Mouse (Mus musculus) myocyte (in vitro differentiated cells): ENCODE results near the gene Sectm1a.

Source experiments
- CEBPB ChIP-seq: IDR thresholded peaks from 2 replicates; pipeline ENCODE4 v1.6.1; 2011; ENCODE audit warnings: mild to moderate bottlenecking, moderate library complexity; ENCODE audit not compliant: poor library complexity, insufficient read depth, severe bottlenecking
- E2F4 ChIP-seq: IDR thresholded peaks from one replicate; pipeline ENCODE4 v1.6.1; 2011; ENCODE audit warnings: mild to moderate bottlenecking, control low read depth, moderate library complexity; ENCODE audit not compliant: insufficient read depth
- MAX ChIP-seq: IDR thresholded peaks from one replicate; pipeline ENCODE4 v1.6.1; 2011; ENCODE audit warnings: low read depth, mild to moderate bottlenecking, control low read depth
- MYOD1 ChIP-seq, 3 experiments: IDR thresholded peaks; one replicate each; pipeline ENCODE4 v1.6.1; 2011; ENCODE audit warnings: control low read depth in 2 of 3, low read depth in 2 of 3, mild to moderate bottlenecking in 2 of 3, moderate library complexity in 1 of 3; ENCODE audit not compliant: insufficient read length in 2 of 3, control insufficient read depth in 1 of 3
- MYOG ChIP-seq, 3 experiments: IDR thresholded peaks; one replicate each; pipeline ENCODE4 v1.6.1; 2011; ENCODE audit warnings: control low read depth in 2 of 3, low read depth in 2 of 3, mild to moderate bottlenecking in 2 of 3; ENCODE audit not compliant: insufficient read length in 2 of 3, control insufficient read depth in 1 of 3, insufficient read depth in 1 of 3
- POLR2A ChIP-seq: IDR thresholded peaks from one replicate; pipeline ENCODE4 v1.6.1; 2011; ENCODE audit warnings: low read depth, mild to moderate bottlenecking, control low read depth, moderate library complexity; ENCODE audit not compliant: insufficient read length
- POLR2AphosphoS2 ChIP-seq: IDR thresholded peaks from one replicate; pipeline ENCODE4 v1.6.1; 2011; ENCODE audit warnings: low read depth, control low read depth; ENCODE audit not compliant: insufficient read length
- REST ChIP-seq: IDR thresholded peaks from one replicate; pipeline ENCODE4 v1.6.1; 2011; ENCODE audit warnings: mild to moderate bottlenecking, control low read depth, moderate library complexity; ENCODE audit not compliant: insufficient read depth, insufficient read length
- TCF12 ChIP-seq: IDR thresholded peaks from one replicate; pipeline ENCODE4 v1.6.1; 2011; ENCODE audit warnings: mild to moderate bottlenecking, control low read depth; ENCODE audit not compliant: poor library complexity, insufficient read depth, severe bottlenecking
- USF1 ChIP-seq: IDR thresholded peaks from one replicate; pipeline ENCODE4 v1.6.1; 2011; ENCODE audit warnings: low read depth, mild to moderate bottlenecking, control low read depth, moderate library complexity

GRCm38 (mm10) chr11:121111051-121111450 lies 30.0 kb upstream of the Sectm1a start:
- no peak for TF ChIP-seq MAX
- TF ChIP-seq POLR2AphosphoS2: no peak
- TF ChIP-seq POLR2A: no peak
- no peak for TF ChIP-seq MYOD1 (IDR thresholded peaks at IDR 0.05; ENCODE audit: control insufficient read depth in 1 of 3, insufficient read length in 2 of 3, low read depth in 2 of 3)
- no peak for TF ChIP-seq USF1
- TF ChIP-seq MYOG (IDR thresholded peaks at IDR 0.05; ENCODE audit: control insufficient read depth in 1 of 3, insufficient read depth in 1 of 3, insufficient read length in 2 of 3, low read depth in 2 of 3): no peak
- TF ChIP-seq CEBPB: no peak
- no peak for TF ChIP-seq TCF12
- no peak for TF ChIP-seq E2F4
- no peak for TF ChIP-seq REST
